Mouse (Mus musculus) kidney, postnatal 0 days (tissue): Measurements from ENCODE around the gene Prss54. TPM values are rescaled to one million over a fixed set of nuclear protein-coding genes. Genes with fewer than 3 reads are reported as not detected.

Experiments used
- ATAC-seq: fragments of 200-750 bp; cut with Nextera tagmentation; replicated peaks from 2 replicates; pipeline ENCODE4 v1.8.0; 2017; ENCODE audit warnings: low read depth, moderate number of reproducible peaks, moderate TSS enrichment, moderate library complexity; ENCODE audit not compliant: low FRiP score
- DNase-seq: peaks from one replicate; pipeline ENCODE4 v3.0.0-alpha.2; 2016; ENCODE audit warnings: low spot score
- H3K27ac ChIP-seq: fragments of 300-500 bp; sonication (generic); 2 replicates; pipeline ENCODE4 v1.5.1; 2014; ENCODE audit warnings: mild to moderate bottlenecking
- H3K27me3 ChIP-seq: fragments of 300-500 bp; sonication (generic); 2 replicates; pipeline ENCODE4 v1.6.1; 2014; ENCODE audit warnings: low read length, mixed read lengths; ENCODE audit not compliant: insufficient read depth
- H3K36me3 ChIP-seq: fragments of 300-500 bp; sonication (generic); 2 replicates; pipeline ENCODE4 v1.6.1; 2014; ENCODE audit warnings: low read length, mixed read lengths; ENCODE audit not compliant: insufficient read depth
- H3K4me1 ChIP-seq: fragments of 300-500 bp; sonication (generic); replicated peaks from 2 replicates; pipeline ENCODE4 v1.6.1; 2014; ENCODE audit warnings: antibody characterized with exemption, low read length, mixed read lengths; ENCODE audit not compliant: insufficient read depth
- H3K4me2 ChIP-seq: fragments of 300-500 bp; sonication (generic); 2 replicates; pipeline ENCODE4 v1.6.1; 2014; ENCODE audit warnings: mild to moderate bottlenecking, low read length, moderate library complexity, mixed read lengths
- H3K4me3 ChIP-seq: fragments of 300-500 bp; sonication (generic); replicated peaks from 2 replicates; pipeline ENCODE4 v1.5.1; 2014; ENCODE audit warnings: low read depth, low read length
- H3K9ac ChIP-seq: fragments of 300-500 bp; sonication (generic); 2 replicates; pipeline ENCODE4 v1.6.1; 2014; ENCODE audit warnings: low read depth, low read length
- H3K9me3 ChIP-seq: fragments of 300-500 bp; sonication (generic); replicated peaks from 2 replicates; pipeline ENCODE4 v1.6.1; 2016; ENCODE audit warnings: low read length, inconsistent platforms, mixed read lengths
- CTCF ChIP-seq: IDR thresholded peaks from 2 replicates; pipeline ENCODE4 v1.5.1; 2016; ENCODE audit warnings: antibody characterized with exemption, low read depth, mild to moderate bottlenecking, moderate library complexity
- WGBS: fragments of 180-500 bp; shearing (Covaris S2); extraction: QIAGEN DNeasy Blood & Tissue Kit; methylation state at CpG from one replicate; pipeline ENCODE4 v1.1.7; 2014; 5-methylcytosine and 5-hydroxymethylcytosine counted together
- polyA plus RNA-seq: library from polyadenylated mRNA; unstranded; fragments of >200 nt; fragmentation: Nextera tagmentation; extraction: Ambion mirVana; gene quantifications from 2 replicates; pipeline ENCODE4 v1.2.1, GENCODE M21; 2015

Gene Prss54
- polyA plus RNA-seq, 1 experiment from 2014 or later, result not detected

- TF ChIP-seq CTCF, result no peak
- no peaks in the 10 kb centered on the region for H3K36me3 ChIP-seq
- no peak overlapping the region for H3K9ac ChIP-seq
- H3K4me1 ChIP-seq, result no peaks in the 10 kb centered on the region
- H3K27ac ChIP-seq, result peak overlapping the region; percentile 13; the same call in 1 of the 2 replicates
- DNase-seq (no peak), ATAC-seq (no peak)
- H3K9me3 ChIP-seq, result no peaks in the 10 kb centered on the region
- H3K27me3 ChIP-seq, result no peaks in the 10 kb centered on the region
- no peak overlapping the region for H3K4me2 ChIP-seq
- H3K4me3 ChIP-seq, result no peak overlapping the region
- WGBS, result 75% methylated on average over 4 of the region's 4 CpGs
Observed at GRCm38 (mm10) chr8:95532206-95532605, 43.9 kb downstream of the Prss54 start.

- 67% methylated on average over 9 of the region's 9 CpGs for WGBS
- Histone ChIP-seq H3K9me3 (no peaks in the 10 kb centered on the region), H3K9ac (no peak overlapping the region), H3K27ac (no peak overlapping the region), H3K4me2 (no peak overlapping the region), H3K27me3 (no peaks in the 10 kb centered on the region), H3K4me3 (no peak overlapping the region), H3K4me1 (no peaks in the 10 kb centered on the region), H3K36me3 (no peaks in the 10 kb centered on the region)
- ATAC-seq, result no peak
- TF ChIP-seq CTCF, result peak; percentile 25; the same call in 1 of the 2 replicates
- DNase-seq, result no peak
Observed at GRCm38 (mm10) chr8:95528750-95529310, 47.3 kb downstream of the Prss54 start.

- WGBS, result 90% methylated on average over 10 of the region's 10 CpGs
- H3K4me1 ChIP-seq, result no peaks in the 10 kb centered on the region
- ATAC-seq (no peak), DNase-seq (no peak)
- H3K9ac ChIP-seq, result no peak overlapping the region
- no peak overlapping the region for H3K27ac ChIP-seq
- H3K9me3 ChIP-seq, result no peaks in the 10 kb centered on the region
- no peak for TF ChIP-seq CTCF
- no peaks in the 10 kb centered on the region for H3K27me3 ChIP-seq
- no peak overlapping the region for H3K4me2 ChIP-seq
- H3K36me3 ChIP-seq, result no peaks in the 10 kb centered on the region
- no peak overlapping the region for H3K4me3 ChIP-seq
Observed at GRCm38 (mm10) chr8:95528194-95528593, 47.9 kb downstream of the Prss54 start.

- Histone ChIP-seq H3K4me1 (no peaks in the 10 kb centered on the region), H3K4me3 (no peak overlapping the region), H3K27ac (no peak overlapping the region), H3K9ac (no peak overlapping the region), H3K36me3 (no peaks in the 10 kb centered on the region), H3K4me2 (no peak overlapping the region), H3K9me3 (no peaks in the 10 kb centered on the region), H3K27me3 (no peaks in the 10 kb centered on the region)
- no peak for ATAC-seq
- no peak for TF ChIP-seq CTCF
- no peak for DNase-seq
- 93% methylated on average over 4 of the region's 4 CpGs for WGBS
Observed at GRCm38 (mm10) chr8:95523991-95524390, 52.1 kb downstream of the Prss54 start.

GRCm38 (mm10) chr8:95516928-95517327, 59.2 kb downstream of the Prss54 start:
- H3K27ac ChIP-seq, result no peak overlapping the region
- H3K4me2 ChIP-seq, result no peak overlapping the region
- no peaks in the 10 kb centered on the region for H3K36me3 ChIP-seq
- TF ChIP-seq CTCF, result no peak
- WGBS, result 87% methylated on average over 6 of the region's 6 CpGs
- no peak overlapping the region for H3K4me3 ChIP-seq
- ATAC-seq, result no peak
- H3K27me3 ChIP-seq, result no peaks in the 10 kb centered on the region
- no peak overlapping the region for H3K9ac ChIP-seq
- H3K9me3 ChIP-seq, result no peaks in the 10 kb centered on the region
- H3K4me1 ChIP-seq, result no peaks in the 10 kb centered on the region
- DNase-seq, result no peak

GRCm38 (mm10) chr8:95513219-95513618, 62.9 kb downstream of the Prss54 start:
- Histone ChIP-seq H3K9ac (no peak overlapping the region), H3K27me3 (no peaks in the 10 kb centered on the region), H3K9me3 (no peaks in the 10 kb centered on the region), H3K36me3 (no peaks in the 10 kb centered on the region), H3K27ac (no peak overlapping the region), H3K4me2 (no peak overlapping the region), H3K4me1 (no peaks in the 10 kb centered on the region), H3K4me3 (no peak overlapping the region)
- DNase-seq (no peak), ATAC-seq (no peak)
- no peak for TF ChIP-seq CTCF
- 68% methylated on average over 4 of the region's 4 CpGs for WGBS

GRCm38 (mm10) chr8:95512257-95512656, 63.9 kb downstream of the Prss54 start:
- Histone ChIP-seq H3K27ac (no peak overlapping the region), H3K4me2 (no peak overlapping the region), H3K4me3 (no peak overlapping the region), H3K9me3 (no peaks in the 10 kb centered on the region), H3K4me1 (no peaks in the 10 kb centered on the region), H3K27me3 (no peaks in the 10 kb centered on the region), H3K36me3 (no peaks in the 10 kb centered on the region), H3K9ac (no peak overlapping the region)
- DNase-seq (no peak), ATAC-seq (no peak)
- TF ChIP-seq CTCF, result no peak
- WGBS, result 65% methylated on average over 4 of the region's 4 CpGs

Other genes with a start within 250 kb of the Prss54 start
- 6.3 and 6.6 TPM in 2 replicates for gene Zfp319, start 244.4 kb downstream of the Prss54 start, polyA plus RNA-seq
- 42.9 and 45.6 TPM in 2 replicates for gene Usb1, start 244.1 kb downstream of the Prss54 start, polyA plus RNA-seq
- 5.0 and 5.8 TPM in 2 replicates for gene Mmp15, start 224.1 kb downstream of the Prss54 start, polyA plus RNA-seq
- 126 and 129 TPM in 2 replicates for gene Cfap20, start 141.5 kb downstream of the Prss54 start, polyA plus RNA-seq
- 9.5 and 11.2 TPM in 2 replicates for gene Csnk2a2, start 86.3 kb downstream of the Prss54 start, polyA plus RNA-seq
- gene Ccdc113, start 42.3 kb downstream of the Prss54 start, polyA plus RNA-seq, result 1.5 and 2.2 TPM in 2 replicates
- 9.9 and 11.5 TPM in 2 replicates for gene Gins3, start 57.1 kb upstream of the Prss54 start, polyA plus RNA-seq
- gene Ndrg4, start 100.6 kb upstream of the Prss54 start, polyA plus RNA-seq, result 22.0 and 22.2 TPM in 2 replicates
- gene Setd6, start 139.5 kb upstream of the Prss54 start, polyA plus RNA-seq, result 15.3 and 16.8 TPM in 2 replicates
- 28.7 and 34.9 TPM in 2 replicates for gene Cnot1, start 231.1 kb upstream of the Prss54 start, polyA plus RNA-seq
- 414 and 422 TPM in 2 replicates for gene Sap18b, start 249.0 kb upstream of the Prss54 start, polyA plus RNA-seq